Mouse (Mus musculus) limb, embryonic 12.5 days (tissue): Measurements from ENCODE around the gene Hist2h3c1. TPM values are rescaled to one million over a fixed set of nuclear protein-coding genes. Genes with fewer than 3 reads are reported as not detected.

ENCODE experiments used
- ATAC-seq: fragments of 200-750 bp; cut with Nextera tagmentation; 2 replicates; pipeline ENCODE4 v1.8.0; 2017; ENCODE audit warnings: low read depth, moderate TSS enrichment; ENCODE audit not compliant: insufficient number of reproducible peaks, insufficient read depth, low FRiP score, low TSS enrichment
- H3K27ac ChIP-seq: fragments of 300-500 bp; sonication (generic); 2 replicates; pipeline ENCODE4 v1.5.1; 2016; ENCODE audit warnings: mild to moderate bottlenecking, moderate library complexity
- H3K27me3 ChIP-seq: fragments of 300-500 bp; sonication (generic); 2 replicates; pipeline ENCODE4 v1.6.1; 2016; ENCODE audit warnings: mild to moderate bottlenecking, moderate library complexity
- H3K36me3 ChIP-seq: fragments of 300-500 bp; sonication (generic); 2 replicates; pipeline ENCODE4 v1.6.1; 2016; ENCODE audit warnings: mild to moderate bottlenecking, moderate library complexity
- H3K4me1 ChIP-seq: fragments of 300-500 bp; sonication (generic); replicated peaks from 2 replicates; pipeline ENCODE4 v1.6.1; 2016
- H3K4me2 ChIP-seq: fragments of 300-500 bp; sonication (generic); 2 replicates; pipeline ENCODE4 v1.6.1; 2016; ENCODE audit warnings: mild to moderate bottlenecking, moderate library complexity
- H3K4me3 ChIP-seq: fragments of 300-500 bp; sonication (generic); replicated peaks from 2 replicates; pipeline ENCODE4 v1.5.1; 2016; ENCODE audit warnings: mild to moderate bottlenecking
- H3K9ac ChIP-seq: fragments of 300-500 bp; sonication (generic); replicated peaks from 2 replicates; pipeline ENCODE4 v1.6.1; 2016; ENCODE audit warnings: mild to moderate bottlenecking, moderate library complexity
- H3K9me3 ChIP-seq: fragments of 300-500 bp; sonication (generic); 2 replicates; pipeline ENCODE4 v1.6.1; 2016; ENCODE audit warnings: mild to moderate bottlenecking, moderate library complexity
- WGBS: fragments of 180-500 bp; shearing (Covaris S2); methylation state at CpG from one replicate; pipeline ENCODE4 v1.1.7; 2016; 5-methylcytosine and 5-hydroxymethylcytosine counted together
- polyA plus RNA-seq: library from polyadenylated mRNA; unstranded; fragments of >200 nt; fragmentation: Nextera tagmentation; extraction: Ambion mirVana; gene quantifications from 2 replicates; pipeline ENCODE4 v1.2.1, GENCODE M21; 2016

Gene Hist2h3c1
- polyA plus RNA-seq, 1 experiment from 2014 or later, result not detected

DNA sequence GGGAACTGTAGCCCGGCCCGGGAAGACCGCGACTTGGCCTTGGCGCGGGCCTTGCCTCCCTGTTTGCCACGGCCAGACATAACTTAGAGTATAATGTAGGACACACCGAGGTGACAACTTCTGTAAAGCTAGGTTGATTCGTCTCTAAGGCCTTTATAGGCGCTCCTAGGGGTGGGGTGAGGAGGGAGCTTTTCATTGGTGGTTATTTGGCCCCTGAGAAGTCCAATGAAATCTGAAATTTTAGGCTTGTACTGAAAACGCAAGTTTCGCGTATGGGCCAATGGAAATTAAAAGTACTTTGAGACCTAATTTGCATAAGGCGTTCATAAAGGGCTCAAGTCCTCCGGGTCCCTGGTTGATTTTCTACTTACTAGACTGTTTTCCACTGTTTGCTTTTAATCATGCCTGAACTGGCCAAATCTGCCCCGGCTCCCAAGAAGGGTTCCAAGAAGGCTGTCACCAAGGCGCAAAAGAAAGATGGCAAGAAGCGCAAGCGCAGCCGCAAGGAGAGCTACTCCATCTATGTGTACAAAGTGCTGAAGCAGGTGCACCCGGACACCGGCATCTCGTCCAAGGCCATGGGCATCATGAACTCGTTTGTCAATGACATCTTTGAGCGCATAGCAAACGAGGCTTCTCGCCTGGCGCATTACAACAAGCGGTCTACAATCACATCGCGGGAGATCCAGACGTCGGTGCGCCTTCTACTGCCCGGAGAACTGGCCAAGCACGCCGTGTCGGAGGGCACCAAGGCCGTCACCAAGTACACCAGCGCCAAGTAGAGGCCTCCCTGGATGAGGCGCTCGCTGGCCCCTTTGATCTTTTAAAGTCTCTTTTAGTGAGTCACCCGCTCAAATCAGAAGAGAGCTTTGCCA lies 25.5 kb upstream of the Hist2h3c1 start, which contains the start of the genes Hist2h2ac and Hist2h2be:
Gene Hist2h2ac, minus strand, starts transcription at position 116 of the 875 bp plus-strand sequence.
Gene Hist2h2be, plus strand, starts transcription at position 355 of the 875 bp plus-strand sequence.
- Histone ChIP-seq H3K27me3 (no peaks in the 10 kb centered on the region), H3K9ac (peak within 1 kb of the TSS; percentile 87)
- under 1% methylated on average over 43 of the region's 43 CpGs for WGBS

DNA sequence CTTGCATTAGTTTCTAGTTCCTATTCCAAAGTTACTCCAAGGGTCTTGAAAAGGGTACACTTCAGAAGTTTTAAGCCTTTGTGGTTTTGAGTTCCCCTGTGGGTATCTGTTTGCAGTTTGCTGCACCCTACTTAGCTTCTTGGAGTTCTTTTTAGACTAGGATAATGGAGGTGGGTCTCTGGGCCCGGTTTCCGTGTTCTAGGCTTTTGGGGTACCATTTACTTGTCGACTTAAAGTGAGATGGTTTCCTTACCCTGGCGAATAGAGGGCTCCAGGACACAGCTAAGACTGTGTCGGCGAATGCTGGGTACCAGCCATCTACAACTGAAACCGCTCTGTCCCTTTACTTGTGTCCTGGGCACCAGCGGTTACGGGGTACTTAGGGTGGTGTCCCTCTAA lies 24.8 kb upstream of the Hist2h3c1 start:
- H3K36me3 ChIP-seq, result no peaks in the 10 kb centered on the region
- no peaks in the 10 kb centered on the region for H3K9me3 ChIP-seq
- peak overlapping the region; percentile 69 for H3K9ac ChIP-seq
- no peak for ATAC-seq
- H3K4me3 ChIP-seq, result peak overlapping the region; percentile 59
- H3K27ac ChIP-seq, result peak overlapping the region; percentile 99
- no peaks in the 10 kb centered on the region for H3K27me3 ChIP-seq
- peak overlapping the region; percentile 80 for H3K4me2 ChIP-seq
- peaks cover 37% of the 10 kb centered on the region for H3K4me1 ChIP-seq
- WGBS, result 21% methylated on average over 9 of the region's 9 CpGs

More for the DNA sequence above, 25.5 kb upstream of the Hist2h3c1 start, which contains the start of the genes Hist2h2ac and Hist2h2be:
- no peaks in the 10 kb centered on the region for H3K9me3 ChIP-seq
- peak within 1 kb of the TSS; percentile 80 for H3K4me2 ChIP-seq
- ATAC-seq, result peak; percentile 89
- H3K4me3 ChIP-seq, result peak within 1 kb of the TSS; percentile 59
- H3K36me3 ChIP-seq, result no peaks in the 10 kb centered on the region
- peaks cover 36% of the 10 kb centered on the region for H3K4me1 ChIP-seq
- H3K27ac ChIP-seq, result peak within 1 kb of the TSS; percentile 99

DNA sequence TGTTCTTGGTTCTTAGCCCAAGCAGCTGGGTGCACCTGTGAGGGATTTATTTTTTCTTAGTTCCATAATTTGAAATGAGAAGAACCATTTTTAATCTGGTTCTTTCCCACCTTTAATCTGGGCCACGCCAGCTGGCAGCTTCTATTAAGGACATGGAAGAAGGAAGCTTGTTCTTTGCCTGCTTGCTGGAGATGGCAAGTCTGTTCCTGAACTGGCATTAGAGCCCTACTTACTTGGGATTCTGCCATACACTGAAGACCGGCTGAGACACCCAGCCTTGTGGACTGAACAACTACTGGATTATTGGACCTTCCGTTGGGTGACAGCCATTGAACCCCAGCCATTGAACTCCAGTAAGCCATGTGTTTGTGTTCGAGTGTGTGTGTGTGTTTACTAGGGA lies 23.7 kb upstream of the Hist2h3c1 start:
- no peak overlapping the region for H3K27ac ChIP-seq
- WGBS, result 92% methylated on average over 4 of the region's 4 CpGs
- no peak for ATAC-seq
- H3K9ac ChIP-seq, result no peak overlapping the region
- H3K9me3 ChIP-seq, result no peaks in the 10 kb centered on the region
- peaks cover 41% of the 10 kb centered on the region for H3K4me1 ChIP-seq
- no peak overlapping the region for H3K4me3 ChIP-seq
- H3K4me2 ChIP-seq, result peak overlapping the region; percentile 80
- H3K36me3 ChIP-seq, result no peaks in the 10 kb centered on the region
- H3K27me3 ChIP-seq, result no peaks in the 10 kb centered on the region

DNA sequence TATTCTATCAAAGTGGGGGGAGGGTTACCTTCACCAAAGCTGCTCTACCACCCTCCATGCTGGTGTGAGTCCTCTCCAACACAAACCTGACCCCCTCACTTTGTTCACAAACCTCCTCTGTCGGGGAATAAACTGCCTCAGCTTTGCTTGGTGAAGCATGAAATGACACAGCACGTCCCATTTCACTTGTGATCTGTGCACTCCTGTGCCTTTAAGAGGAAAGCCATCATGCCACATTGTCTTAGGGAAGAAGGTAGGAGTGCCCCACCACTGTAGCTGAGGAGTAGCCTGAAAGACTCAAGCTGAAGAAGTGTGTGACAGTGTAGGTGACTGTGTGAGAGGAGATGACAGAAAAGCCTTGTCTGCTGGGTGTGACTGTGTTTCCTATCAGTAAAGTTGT lies 21.1 kb upstream of the Hist2h3c1 start:
- Histone ChIP-seq H3K4me1 (peaks cover 34% of the 10 kb centered on the region), H3K27ac (no peak overlapping the region), H3K36me3 (no peaks in the 10 kb centered on the region), H3K4me3 (no peak overlapping the region), H3K9me3 (no peaks in the 10 kb centered on the region), H3K9ac (no peak overlapping the region), H3K4me2 (no peak overlapping the region), H3K27me3 (no peaks in the 10 kb centered on the region)
- 54% methylated on average over 2 of the region's 2 CpGs for WGBS
- no peak for ATAC-seq

DNA sequence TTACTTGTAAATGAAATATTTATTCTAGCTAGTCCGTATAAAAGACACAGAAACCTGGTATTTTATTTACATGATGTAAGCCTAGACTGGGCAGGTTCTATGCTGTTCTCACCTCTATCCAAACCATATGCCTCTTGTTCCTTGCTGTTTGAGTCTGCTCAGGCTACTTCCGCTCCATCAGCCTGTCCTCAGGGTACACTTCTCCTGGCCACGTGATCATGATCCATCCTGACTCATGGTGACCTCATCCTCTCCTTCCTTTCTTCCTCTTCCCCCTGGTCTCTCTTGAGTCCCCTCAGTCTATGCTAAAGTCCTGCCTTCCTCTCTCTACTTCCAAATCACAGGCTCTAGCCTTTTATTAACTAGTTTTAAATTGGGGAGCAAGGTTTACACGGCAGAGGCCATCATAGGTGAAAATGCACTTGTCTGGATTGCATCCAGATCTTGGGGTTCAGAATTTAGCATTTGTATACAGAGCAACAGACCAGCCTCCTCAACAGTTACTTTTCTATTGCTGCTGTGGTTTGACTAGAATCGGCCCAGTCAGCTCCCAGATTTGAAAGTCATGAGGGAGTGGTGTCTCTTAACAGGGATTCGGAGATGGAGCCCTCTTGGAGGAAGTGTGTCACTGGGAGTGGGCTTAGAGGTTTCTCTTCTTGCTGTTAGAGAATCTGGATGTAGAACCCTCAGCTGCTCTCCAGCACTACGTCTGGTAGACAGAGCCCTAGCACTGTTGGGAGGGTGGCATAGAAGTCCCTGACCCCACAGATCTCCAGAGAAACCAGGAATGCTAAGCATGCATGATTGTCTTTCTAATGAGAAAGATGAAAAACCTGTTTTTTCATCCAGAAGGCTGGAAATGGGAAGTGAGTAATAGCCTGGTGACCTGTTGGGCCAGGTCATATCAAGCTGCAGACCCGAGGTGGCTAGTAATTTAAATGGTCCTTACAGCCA lies 19.5 kb upstream of the Hist2h3c1 start:
- no peak overlapping the region for H3K4me3 ChIP-seq
- WGBS, result 67% methylated on average over 8 of the region's 8 CpGs
- H3K27me3 ChIP-seq, result no peaks in the 10 kb centered on the region
- H3K36me3 ChIP-seq, result no peaks in the 10 kb centered on the region
- H3K9ac ChIP-seq, result no peak overlapping the region
- H3K4me2 ChIP-seq, result no peak overlapping the region
- no peak overlapping the region for H3K27ac ChIP-seq
- H3K4me1 ChIP-seq, result peaks cover 27% of the 10 kb centered on the region
- H3K9me3 ChIP-seq, result no peaks in the 10 kb centered on the region
- no peak for ATAC-seq

DNA sequence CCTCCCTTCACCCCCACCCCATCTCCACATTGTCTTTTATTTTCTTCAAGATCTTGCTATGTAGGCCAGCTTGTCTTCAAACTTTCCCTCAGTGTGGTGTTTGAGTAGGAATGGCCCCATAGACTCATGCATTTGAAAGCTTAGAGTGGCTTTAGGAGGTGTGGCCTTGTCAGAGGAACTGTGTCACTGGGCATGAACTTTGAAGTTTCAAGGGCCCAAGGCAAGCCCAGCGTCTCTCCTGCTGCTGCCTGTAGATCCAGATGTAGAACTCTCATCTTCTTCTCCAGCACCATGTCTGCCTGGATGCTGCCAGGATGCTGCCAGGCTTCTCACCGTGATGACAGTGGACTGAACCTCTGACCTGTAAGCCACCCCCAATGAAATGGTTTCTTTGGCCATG lies 17.7 kb upstream of the Hist2h3c1 start:
- Histone ChIP-seq H3K27me3 (no peaks in the 10 kb centered on the region), H3K4me1 (peaks cover 10% of the 10 kb centered on the region; the same call in 1 of the 2 replicates), H3K4me2 (no peak overlapping the region), H3K9me3 (no peaks in the 10 kb centered on the region), H3K27ac (no peak overlapping the region), H3K36me3 (no peaks in the 10 kb centered on the region), H3K9ac (no peak overlapping the region), H3K4me3 (no peak overlapping the region)
- 71% methylated on average over 2 of the region's 2 CpGs for WGBS
- no peak for ATAC-seq

DNA sequence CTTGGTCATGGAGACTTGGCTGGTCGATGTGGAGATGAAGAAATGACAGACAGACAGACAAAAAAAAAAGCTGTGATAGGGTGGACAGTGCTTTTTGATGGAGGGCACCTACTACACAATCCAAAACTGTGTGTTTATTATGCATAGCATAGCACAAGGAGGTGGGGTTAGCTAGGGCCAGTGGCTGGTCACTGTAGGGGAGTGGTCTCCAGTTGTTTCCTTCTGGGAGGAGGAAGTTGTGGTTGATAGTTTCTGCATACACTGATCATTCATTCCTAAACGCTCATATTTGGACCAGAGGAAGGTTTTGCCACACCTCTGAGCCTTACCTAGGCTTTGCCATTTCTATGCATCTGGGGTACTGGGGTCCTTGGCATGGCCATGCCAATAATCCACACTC lies 16.1 kb upstream of the Hist2h3c1 start:
- no peaks in the 10 kb centered on the region for H3K9me3 ChIP-seq
- 82% methylated on average over 2 of the region's 2 CpGs for WGBS
- H3K27me3 ChIP-seq, result no peaks in the 10 kb centered on the region
- H3K4me1 ChIP-seq, result peaks cover 5% of the 10 kb centered on the region; the same call in 1 of the 2 replicates
- no peak overlapping the region for H3K4me3 ChIP-seq
- no peak for ATAC-seq
- H3K27ac ChIP-seq, result no peak overlapping the region
- no peaks in the 10 kb centered on the region for H3K36me3 ChIP-seq
- no peak overlapping the region for H3K9ac ChIP-seq
- no peak overlapping the region for H3K4me2 ChIP-seq

DNA sequence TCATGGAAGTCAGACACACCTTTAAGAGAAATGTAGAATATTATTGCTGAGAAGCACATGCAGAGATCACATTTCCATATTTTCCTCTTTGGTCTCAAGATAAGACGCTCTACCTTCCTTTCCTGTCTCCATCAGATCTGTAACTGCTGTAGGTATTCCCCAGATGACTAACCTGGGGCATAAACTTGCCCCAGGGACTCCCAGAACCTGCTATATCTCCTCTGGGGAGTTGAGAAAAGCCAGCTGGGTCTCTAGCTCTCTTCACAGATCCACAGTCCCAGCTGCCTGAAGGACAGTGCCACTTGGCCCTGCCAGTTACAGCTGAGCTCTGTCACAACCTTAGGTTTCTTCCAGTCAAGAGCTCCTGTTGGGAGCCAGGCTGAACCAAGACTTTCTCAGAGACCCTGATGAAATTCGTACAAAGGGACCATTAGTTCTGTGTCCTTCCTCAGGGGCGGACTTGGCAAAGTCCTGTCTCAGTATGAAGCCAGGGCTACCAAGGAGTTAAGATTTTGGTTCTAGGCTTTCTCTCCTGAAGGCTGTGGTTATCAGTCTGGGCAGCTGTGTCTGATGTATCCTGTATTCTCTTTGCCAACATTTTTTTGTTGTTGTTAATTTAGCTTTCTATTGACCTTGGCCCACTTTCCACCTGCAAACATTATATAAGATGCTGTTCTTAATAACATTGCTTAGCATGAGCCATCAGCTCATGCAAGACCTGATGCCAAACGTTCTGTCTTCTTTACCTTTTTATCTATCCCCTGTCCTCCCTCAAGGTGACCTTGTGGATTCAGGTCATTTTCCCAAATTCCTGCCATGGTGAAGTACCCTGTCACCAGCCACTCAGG lies 15.4 kb upstream of the Hist2h3c1 start:
- Histone ChIP-seq H3K27ac (no peak overlapping the region), H3K4me3 (no peak overlapping the region)

DNA sequence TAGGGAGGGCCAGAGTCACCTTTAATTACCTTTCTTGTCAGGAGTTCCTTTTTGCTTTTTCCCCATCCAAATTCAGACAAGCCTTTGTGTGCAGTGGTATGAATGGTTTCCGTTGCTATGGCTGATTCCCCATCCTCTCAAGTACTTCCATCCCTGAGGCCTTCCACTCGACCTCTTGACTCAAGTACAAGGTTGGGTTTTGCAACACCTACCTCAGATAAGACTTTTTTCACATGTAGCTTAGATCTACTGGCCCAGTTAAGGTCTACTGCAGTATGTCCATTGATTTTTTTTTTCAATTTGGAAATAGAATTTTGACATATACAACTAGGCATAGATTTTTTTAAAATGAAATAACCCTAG lies 14.7 kb upstream of the Hist2h3c1 start:
- no peak overlapping the region for H3K4me2 ChIP-seq
- no peak overlapping the region for H3K4me3 ChIP-seq
- no peaks in the 10 kb centered on the region for H3K27me3 ChIP-seq
- H3K27ac ChIP-seq, result no peak overlapping the region
- H3K9me3 ChIP-seq, result no peaks in the 10 kb centered on the region
- H3K36me3 ChIP-seq, result no peaks in the 10 kb centered on the region
- H3K4me1 ChIP-seq, result peaks cover 7% of the 10 kb centered on the region; the same call in 1 of the 2 replicates
- H3K9ac ChIP-seq, result no peak overlapping the region
- WGBS, result 62% methylated on average over 2 of the region's 2 CpGs
- ATAC-seq, result no peak

More for the DNA sequence above, 15.4 kb upstream of the Hist2h3c1 start:
- Histone ChIP-seq H3K4me2 (no peak overlapping the region), H3K9ac (no peak overlapping the region), H3K9me3 (no peaks in the 10 kb centered on the region), H3K4me1 (peaks cover 5% of the 10 kb centered on the region; the same call in 1 of the 2 replicates), H3K27me3 (no peaks in the 10 kb centered on the region), H3K36me3 (no peaks in the 10 kb centered on the region)
- 76% methylated on average over 4 of the region's 4 CpGs for WGBS
- no peak for ATAC-seq

DNA sequence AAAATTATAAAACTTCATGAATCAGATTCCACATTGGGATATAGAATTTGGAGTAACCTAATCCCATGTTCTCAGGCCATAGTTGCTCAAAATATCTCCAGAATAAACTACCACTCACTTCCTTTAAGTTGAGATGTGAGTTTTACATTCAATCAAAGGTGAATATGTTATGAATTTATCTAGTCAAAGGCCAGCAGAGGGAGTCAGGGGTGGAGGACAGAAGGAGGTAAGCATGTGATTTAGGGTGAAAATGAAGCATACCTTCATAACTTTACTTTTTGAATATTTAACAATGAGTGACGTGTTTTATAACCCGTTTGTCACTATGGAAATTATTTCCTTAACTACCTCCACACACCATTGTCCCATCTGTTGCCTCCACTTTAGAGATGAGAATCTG lies 11.6 kb upstream of the Hist2h3c1 start:
- H3K4me2 ChIP-seq, result no peak overlapping the region
- H3K27ac ChIP-seq, result no peak overlapping the region
- no peaks in the 10 kb centered on the region for H3K27me3 ChIP-seq
- H3K9me3 ChIP-seq, result no peaks in the 10 kb centered on the region
- H3K4me1 ChIP-seq, result peaks cover 16% of the 10 kb centered on the region
- no peaks in the 10 kb centered on the region for H3K36me3 ChIP-seq
- no peak for ATAC-seq
- H3K4me3 ChIP-seq, result no peak overlapping the region
- H3K9ac ChIP-seq, result no peak overlapping the region
- WGBS, result 82% methylated on average over 2 of the region's 2 CpGs
